Mouse (Mus musculus): ENCODE measurements around the gene Gm20908.
"Not testable (repeated sequence)": the region's sequence is repeated elsewhere in the genome, so short reads cannot be mapped to it uniquely, and the experiment has no call there.

Gm20908 gene

DNA sequence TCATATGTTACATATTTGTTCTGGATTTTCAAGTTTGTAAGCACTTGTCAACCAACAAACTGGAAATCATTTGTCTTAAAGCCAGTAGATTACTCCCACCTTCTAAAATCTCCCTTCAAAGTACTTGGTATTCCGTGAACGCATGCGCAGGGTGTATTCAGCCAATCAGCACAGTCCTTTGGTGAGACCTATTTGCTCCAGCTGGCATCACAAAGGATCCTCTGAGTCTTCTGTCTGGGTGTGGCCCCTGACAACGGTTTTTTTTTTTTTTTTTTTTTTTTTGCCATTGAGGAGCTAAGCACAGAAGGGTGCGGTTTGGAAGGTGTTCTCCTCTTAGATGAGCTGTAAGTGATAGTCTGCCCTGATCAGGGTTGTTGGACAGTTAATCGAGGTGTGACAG, at the start of gene Gm20908:
TSS of gene Gm20908 (plus strand) at position 301 of the 400 bp plus-strand sequence.
- in situ Hi-C loops (cut with MboI; ENCODE audit: low sequenced_read_pairs) = not testable (repeated sequence)
